Mouse (Mus musculus) midbrain, embryonic 10.5 days (tissue): Measurements from ENCODE around the gene 1520401A03Rik. TPM values are rescaled to one million over a fixed set of nuclear protein-coding genes. Genes with fewer than 3 reads are reported as not detected.
A peak's percentile ranks its signal among the peaks of the same experiment; 100 is the strongest.

Source experiments
- DNase-seq: peaks from one replicate; pipeline ENCODE4 v3.0.0-alpha.2; 2017; ENCODE audit warnings: low spot score
- H3K27ac ChIP-seq: fragments of 300-500 bp; sonication (generic); replicated peaks from 2 replicates; pipeline ENCODE4 v1.5.1; 2016; ENCODE audit warnings: mild to moderate bottlenecking
- H3K27me3 ChIP-seq: fragments of 300-500 bp; sonication (generic); 2 replicates; pipeline ENCODE4 v1.6.1; 2016; ENCODE audit warnings: low read depth, mild to moderate bottlenecking; ENCODE audit not compliant: poor library complexity, severe bottlenecking
- H3K36me3 ChIP-seq: fragments of 300-500 bp; sonication (generic); 2 replicates; pipeline ENCODE4 v1.6.1; 2016; ENCODE audit warnings: mild to moderate bottlenecking, moderate library complexity
- H3K4me1 ChIP-seq: fragments of 300-500 bp; sonication (generic); 2 replicates; pipeline ENCODE4 v1.6.1; 2016
- H3K4me3 ChIP-seq: fragments of 300-500 bp; sonication (generic); 2 replicates; pipeline ENCODE4 v1.5.1; 2016; ENCODE audit warnings: mild to moderate bottlenecking, moderate library complexity
- H3K9me3 ChIP-seq: fragments of 300-500 bp; sonication (generic); replicated peaks from 2 replicates; pipeline ENCODE4 v1.6.1; 2016; ENCODE audit warnings: mild to moderate bottlenecking
- WGBS: fragments of 180-500 bp; shearing (Covaris S2); methylation state at CpG from one replicate; pipeline ENCODE4 v1.1.7; 2016; 5-methylcytosine and 5-hydroxymethylcytosine counted together
- polyA plus RNA-seq: library from polyadenylated mRNA; unstranded; fragments of >200 nt; fragmentation: Nextera tagmentation; extraction: Ambion mirVana; gene quantifications from 2 replicates; pipeline ENCODE4 v1.2.1, GENCODE M21; 2016

1520401A03Rik gene
- polyA plus RNA-seq, 1 experiment from 2014 or later: not detected

DNA sequence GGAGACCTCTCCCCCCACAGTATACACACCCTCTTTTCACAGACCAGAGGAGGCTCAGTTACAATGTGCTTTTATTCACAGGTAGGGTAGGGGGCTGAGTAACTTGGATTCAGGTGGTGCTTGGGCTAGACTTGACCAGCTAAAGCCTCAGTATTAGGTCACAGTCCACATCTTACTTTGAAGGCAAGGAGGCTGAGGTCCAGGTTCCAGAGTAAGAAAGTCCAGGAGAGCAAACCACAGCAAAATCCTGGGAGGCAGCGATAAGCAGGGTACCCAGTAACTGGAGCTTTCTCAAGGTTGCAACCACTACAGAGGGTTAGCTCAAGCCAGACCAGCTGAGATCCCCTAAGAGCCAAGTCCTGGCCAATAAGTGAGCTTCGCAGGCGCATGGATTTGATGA, 40.1 kb downstream of the 1520401A03Rik start:
- Histone ChIP-seq H3K9me3 (no peaks in the 10 kb centered on the region), H3K27me3 (peaks cover 79% of the 10 kb centered on the region), H3K4me1 (peaks cover 38% of the 10 kb centered on the region), H3K36me3 (no peaks in the 10 kb centered on the region), H3K4me3 (no peak overlapping the region), H3K27ac (no peak overlapping the region)
- no peak for DNase-seq
- 73% methylated on average over 3 of the region's 3 CpGs for WGBS

DNA sequence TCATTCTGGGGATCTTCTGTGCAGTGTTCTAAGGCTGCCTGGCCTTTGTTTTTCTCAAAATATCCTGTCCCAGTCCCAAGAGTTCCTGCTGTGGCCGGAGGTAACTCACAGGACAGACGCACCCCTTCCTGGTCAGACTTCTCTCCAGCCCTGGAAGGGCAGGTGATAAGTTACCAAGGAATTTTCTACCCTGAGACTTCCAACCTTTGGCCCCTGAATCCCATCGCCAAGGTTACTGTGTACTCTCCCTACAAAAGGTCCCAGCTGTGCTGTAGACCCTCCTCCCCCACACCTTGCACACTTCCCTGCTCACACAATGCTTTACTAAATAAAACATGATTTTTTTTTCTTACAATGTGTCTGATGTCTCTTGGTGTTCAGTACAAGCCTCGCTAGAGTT, 40.5 kb downstream of the 1520401A03Rik start:
- Histone ChIP-seq H3K27me3 (peaks cover 82% of the 10 kb centered on the region), H3K4me1 (peaks cover 42% of the 10 kb centered on the region), H3K36me3 (no peaks in the 10 kb centered on the region), H3K4me3 (no peak overlapping the region), H3K27ac (no peak overlapping the region), H3K9me3 (no peaks in the 10 kb centered on the region)
- WGBS: 71% methylated on average over 4 of the region's 4 CpGs
- no peak for DNase-seq

DNA sequence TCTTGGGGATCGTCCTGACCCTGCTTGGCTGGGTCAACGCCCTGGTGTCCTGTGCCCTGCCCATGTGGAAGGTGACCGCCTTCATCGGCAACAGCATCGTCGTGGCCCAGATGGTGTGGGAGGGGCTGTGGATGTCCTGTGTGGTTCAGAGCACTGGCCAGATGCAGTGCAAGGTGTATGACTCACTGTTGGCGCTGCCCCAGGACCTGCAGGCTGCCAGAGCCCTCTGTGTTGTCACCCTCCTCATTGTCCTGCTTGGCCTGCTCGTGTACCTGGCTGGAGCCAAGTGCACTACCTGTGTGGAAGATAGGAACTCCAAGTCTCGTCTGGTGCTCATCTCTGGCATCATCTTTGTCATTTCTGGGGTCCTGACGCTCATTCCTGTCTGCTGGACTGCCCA, 41.5 kb downstream of the 1520401A03Rik start:
- Histone ChIP-seq H3K9me3 (no peaks in the 10 kb centered on the region), H3K4me1 (peaks cover 52% of the 10 kb centered on the region), H3K27me3 (peaks cover 92% of the 10 kb centered on the region), H3K27ac (no peak overlapping the region), H3K4me3 (no peak overlapping the region), H3K36me3 (no peaks in the 10 kb centered on the region)
- no peak for DNase-seq
- WGBS: 81% methylated on average over 10 of the region's 10 CpGs

DNA sequence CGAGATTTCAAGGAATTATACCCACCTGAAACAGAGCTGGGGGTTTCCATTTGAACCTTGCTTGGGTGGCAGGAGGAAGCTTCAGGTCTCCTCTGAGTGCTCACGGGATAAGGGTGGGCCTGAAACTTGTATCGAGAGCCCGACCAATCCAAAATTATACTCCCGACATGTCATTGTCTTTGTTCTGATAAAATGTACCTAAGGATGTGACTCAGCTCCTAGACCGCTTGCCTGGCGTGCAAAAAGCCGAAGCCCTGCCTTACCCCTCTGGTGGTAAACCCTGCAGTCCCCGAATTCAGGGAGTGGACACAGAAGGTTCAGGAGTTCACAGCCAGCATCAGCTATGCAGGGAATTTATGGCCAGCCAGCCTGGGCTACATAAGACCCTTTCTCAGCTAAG, 42.2 kb downstream of the 1520401A03Rik start:
- no peaks in the 10 kb centered on the region for H3K9me3 ChIP-seq
- WGBS: 75% methylated on average over 9 of the region's 9 CpGs
- peaks cover 98% of the 10 kb centered on the region for H3K27me3 ChIP-seq
- no peak overlapping the region for H3K27ac ChIP-seq
- H3K4me1 ChIP-seq: peaks cover 60% of the 10 kb centered on the region
- no peaks in the 10 kb centered on the region for H3K36me3 ChIP-seq
- no peak overlapping the region for H3K4me3 ChIP-seq
- DNase-seq: no peak

GRCm38 (mm10) chr17:23679127-23679835, 43.3 kb downstream of the 1520401A03Rik start, which contains the start of gene Cldn6:
Gene Cldn6, plus strand, starts transcription at chr17:23679249.
- 1% methylated on average over 38 of the region's 38 CpGs for WGBS
- Histone ChIP-seq H3K4me3 (peak within 1 kb of the TSS; percentile 44), H3K27me3 (peaks cover 98% of the 10 kb centered on the region), H3K9me3 (no peaks in the 10 kb centered on the region), H3K36me3 (no peaks in the 10 kb centered on the region), H3K4me1 (peaks cover 65% of the 10 kb centered on the region), H3K27ac (no peak within 1 kb of the TSS)
- DNase-seq: no peak

GRCm38 (mm10) chr17:23677236-23677679, 45.3 kb downstream of the 1520401A03Rik start, which contains the start of gene Tnfrsf12a:
Gene Tnfrsf12a, minus strand, starts transcription at chr17:23677468.
- H3K27ac ChIP-seq: peak within 1 kb of the TSS; percentile 59
- peak; percentile 84 for DNase-seq
- peak within 1 kb of the TSS; percentile 67 for H3K4me3 ChIP-seq
- H3K27me3 ChIP-seq: peaks cover 82% of the 10 kb centered on the region
- H3K36me3 ChIP-seq: no peaks in the 10 kb centered on the region
- H3K9me3 ChIP-seq: no peaks in the 10 kb centered on the region
- WGBS: under 1% methylated on average over 34 of the region's 34 CpGs
- peaks cover 63% of the 10 kb centered on the region for H3K4me1 ChIP-seq

DNA sequence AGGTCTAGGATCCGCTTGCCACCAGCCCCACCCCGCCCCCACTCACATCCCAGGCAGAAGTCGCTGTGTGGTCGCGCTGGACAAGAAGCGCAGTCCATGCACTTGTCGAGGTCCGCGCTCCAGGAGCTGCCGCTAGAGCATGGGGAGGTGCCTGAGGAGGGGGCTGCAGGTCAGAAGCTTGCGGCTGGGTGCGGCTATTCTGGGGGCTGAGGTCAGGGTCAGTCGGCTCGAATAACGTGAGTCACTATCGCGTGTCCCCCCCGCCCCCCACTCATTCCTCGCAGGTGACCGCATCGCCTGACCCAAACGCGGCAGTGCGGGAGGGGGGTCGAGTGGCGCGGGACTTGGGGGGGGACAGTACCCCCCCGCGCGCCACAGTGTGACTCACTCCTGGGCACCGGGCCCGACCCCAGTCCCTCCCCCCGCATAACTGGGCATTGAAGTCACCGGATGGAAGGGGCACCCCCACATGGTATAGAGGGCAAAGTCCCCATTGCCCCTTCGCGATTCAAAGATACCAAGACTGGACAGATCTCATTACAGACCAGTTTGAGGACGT, 46.0 kb downstream of the 1520401A03Rik start:
- Histone ChIP-seq H3K27me3 (peaks cover 75% of the 10 kb centered on the region), H3K36me3 (no peaks in the 10 kb centered on the region), H3K27ac (peak overlapping the region; percentile 59), H3K4me3 (peak overlapping the region; percentile 67), H3K9me3 (no peaks in the 10 kb centered on the region), H3K4me1 (peaks cover 68% of the 10 kb centered on the region)
- peak; percentile 51 for DNase-seq
- under 1% methylated on average over 37 of the region's 37 CpGs for WGBS

GRCm38 (mm10) chr17:23675564-23676281, 46.9 kb downstream of the 1520401A03Rik start:
- Histone ChIP-seq H3K27ac (no peak overlapping the region; the same call in 1 of the 2 replicates), H3K9me3 (no peaks in the 10 kb centered on the region), H3K4me3 (peak overlapping the region; percentile 67), H3K36me3 (peaks cover 2% of the 10 kb centered on the region), H3K27me3 (peaks cover 67% of the 10 kb centered on the region), H3K4me1 (peaks cover 68% of the 10 kb centered on the region)
- peak; percentile 33 for DNase-seq
- WGBS: 9% methylated on average over 15 of the region's 15 CpGs

DNA sequence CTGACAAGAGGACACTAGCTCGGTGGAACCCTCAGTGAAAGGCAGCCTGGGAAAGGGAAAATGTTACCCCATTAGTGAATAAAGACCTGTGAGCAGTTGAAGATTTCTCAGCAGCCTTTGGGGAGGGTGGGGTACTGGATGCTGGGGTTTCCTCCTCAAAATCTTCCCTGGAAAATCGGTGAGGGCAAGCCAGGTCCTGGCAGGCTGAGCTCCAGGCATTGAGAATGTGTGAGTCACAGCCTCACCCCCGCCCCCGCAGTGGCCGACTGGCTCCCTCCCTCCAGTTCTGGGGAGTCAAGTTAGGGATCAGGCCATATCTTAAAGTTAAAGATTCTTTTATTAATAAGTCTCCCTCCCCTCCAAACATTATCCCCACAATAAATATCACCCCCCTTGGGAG, 47.5 kb downstream of the 1520401A03Rik start:
- Histone ChIP-seq H3K4me3 (peak overlapping the region; percentile 20; the same call in 1 of the 2 replicates), H3K27ac (no peak overlapping the region), H3K9me3 (no peaks in the 10 kb centered on the region), H3K27me3 (peaks cover 61% of the 10 kb centered on the region), H3K36me3 (peaks cover 8% of the 10 kb centered on the region), H3K4me1 (peaks cover 68% of the 10 kb centered on the region)
- no peak for DNase-seq
- 40% methylated on average over 5 of the region's 5 CpGs for WGBS

DNA sequence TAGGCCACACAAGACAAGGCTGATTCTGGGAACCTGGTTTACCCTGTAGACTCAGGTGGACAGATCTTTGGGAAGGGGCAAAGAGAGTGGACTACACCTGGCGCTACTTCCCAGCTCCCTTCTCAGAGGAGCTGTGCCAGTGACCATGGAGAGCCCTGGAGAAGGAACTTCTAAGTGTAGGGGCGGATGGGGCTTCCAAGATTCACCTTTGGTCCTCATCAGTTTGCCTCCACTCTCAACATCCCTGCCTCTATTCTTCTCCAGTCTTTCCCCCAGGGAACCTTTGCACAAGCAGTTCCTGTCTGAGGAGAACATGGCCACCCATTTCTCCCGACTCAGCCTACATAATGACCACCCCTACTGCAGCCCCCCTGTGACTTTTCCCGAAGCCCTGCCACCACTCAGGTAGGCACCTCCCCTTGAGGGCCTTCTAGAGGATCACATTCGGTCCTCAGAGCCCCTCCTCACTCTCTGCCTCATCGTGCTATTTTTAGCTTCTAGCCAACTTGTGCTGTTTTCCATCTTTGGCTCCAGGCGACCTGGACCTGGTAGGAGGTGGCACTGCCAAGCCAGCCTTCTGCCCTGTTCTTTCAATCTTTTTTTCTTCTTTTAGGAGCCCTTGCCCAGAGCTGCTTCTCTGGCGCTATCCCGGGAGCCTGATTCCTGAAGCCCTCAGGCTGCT, 48.2 kb downstream of the 1520401A03Rik start:
- Histone ChIP-seq H3K9me3 (no peaks in the 10 kb centered on the region), H3K4me1 (peaks cover 64% of the 10 kb centered on the region), H3K36me3 (peaks cover 15% of the 10 kb centered on the region), H3K4me3 (peak overlapping the region; percentile 69), H3K27me3 (peaks cover 54% of the 10 kb centered on the region), H3K27ac (peak overlapping the region; percentile 90)
- 48% methylated on average over 9 of the region's 9 CpGs for WGBS
- no peak for DNase-seq

- H3K9me3 ChIP-seq: no peaks in the 10 kb centered on the region
- WGBS: under 1% methylated on average over 45 of the region's 45 CpGs
- DNase-seq: peak; percentile 93
- H3K4me1 ChIP-seq: peaks cover 60% of the 10 kb centered on the region
- peak within 1 kb of the TSS; percentile 69 for H3K4me3 ChIP-seq
- H3K36me3 ChIP-seq: peaks cover 23% of the 10 kb centered on the region
- peak within 1 kb of the TSS; percentile 90 for H3K27ac ChIP-seq
- H3K27me3 ChIP-seq: peaks cover 45% of the 10 kb centered on the region
Measured at GRCm38 (mm10) chr17:23673424-23674073, 49.0 kb downstream of the 1520401A03Rik start, which contains the start of the genes Hcfc1r1 and Thoc6. Gene Hcfc1r1, plus strand, starts transcription at chr17:23673596. Gene Thoc6, minus strand, starts transcription at chr17:23673882.

- no peak for DNase-seq
- Histone ChIP-seq H3K9me3 (no peaks in the 10 kb centered on the region), H3K27ac (no peak overlapping the region), H3K4me3 (peak overlapping the region; percentile 69), H3K36me3 (peaks cover 31% of the 10 kb centered on the region), H3K27me3 (peaks cover 37% of the 10 kb centered on the region), H3K4me1 (peaks cover 60% of the 10 kb centered on the region)
- 68% methylated on average over 3 of the region's 3 CpGs for WGBS
Measured at GRCm38 (mm10) chr17:23672761-23673160, 49.8 kb downstream of the 1520401A03Rik start.
